Mouse (Mus musculus) heart, postnatal 14 days (tissue): ENCODE results near the gene Gm47955. TPM values are rescaled to one million over a fixed set of nuclear protein-coding genes. Genes with fewer than 3 reads are reported as not detected.
"Not testable (repeated sequence)": the region's sequence is repeated elsewhere in the genome, so short reads cannot be mapped to it uniquely, and the experiment has no call there.

Source experiments
- DNase-seq, 2 experiments: peaks; one replicate each; pipeline ENCODE4 v3.0.0; 2021 to 2022
- intact Hi-C: fragments of 180-260 bp; cut with DNase I; formaldehyde crosslinking; loops from one replicate; pipeline ENCODE4 v1.15.1; 2025
- total RNA-seq, 2 experiments: library from RNA; stranded (reverse); gene quantifications; 2 replicates each; pipeline ENCODE4 v1.2.3; 2021

Gm47955 gene
- total RNA-seq, 2 experiments from 2014 or later: not detected

DNA sequence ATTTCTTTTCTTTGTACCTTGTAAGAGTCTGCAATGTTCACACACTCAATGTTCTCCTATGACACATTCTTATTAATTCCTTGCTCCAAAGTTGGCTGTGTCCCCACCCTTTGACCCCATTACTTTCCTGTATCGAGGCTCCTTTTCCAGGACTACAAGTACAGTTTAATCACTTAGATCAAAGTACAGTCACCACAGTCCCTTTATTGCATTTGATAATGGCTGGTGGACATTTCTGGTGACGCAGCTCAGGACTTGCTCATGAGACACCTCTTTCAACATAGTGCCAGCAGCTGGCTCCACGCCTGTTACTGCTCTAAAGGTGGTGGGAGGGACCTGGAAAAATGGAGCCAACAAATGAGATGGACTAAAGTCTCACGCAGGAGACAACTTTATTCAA, 31.0 kb downstream of the Gm47955 start:
- DNase-seq: no peak

DNA sequence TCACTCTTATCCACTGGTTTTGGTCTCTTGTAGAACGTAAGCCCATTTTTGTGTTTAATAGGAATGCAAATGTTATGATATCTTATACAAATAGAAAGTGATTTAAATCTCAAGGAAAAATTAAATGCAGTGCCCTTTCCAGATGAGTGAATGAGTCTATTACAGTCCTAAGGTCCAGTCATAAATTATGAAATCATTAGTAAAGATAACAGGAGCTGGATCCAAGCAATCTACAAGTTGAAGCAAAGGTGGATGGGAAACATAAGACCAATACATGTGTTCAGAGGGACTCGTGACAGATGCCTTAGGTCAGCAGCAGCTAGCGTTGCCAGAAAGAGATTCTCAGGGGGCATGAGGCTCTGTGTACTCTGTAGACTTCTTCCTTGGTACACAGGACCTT, 31.5 kb downstream of the Gm47955 start:
- DNase-seq: no peak
- intact Hi-C loops: no loop called here

More for the DNA sequence above, 31.0 kb downstream of the Gm47955 start:
- intact Hi-C loops: no loop called here

DNA sequence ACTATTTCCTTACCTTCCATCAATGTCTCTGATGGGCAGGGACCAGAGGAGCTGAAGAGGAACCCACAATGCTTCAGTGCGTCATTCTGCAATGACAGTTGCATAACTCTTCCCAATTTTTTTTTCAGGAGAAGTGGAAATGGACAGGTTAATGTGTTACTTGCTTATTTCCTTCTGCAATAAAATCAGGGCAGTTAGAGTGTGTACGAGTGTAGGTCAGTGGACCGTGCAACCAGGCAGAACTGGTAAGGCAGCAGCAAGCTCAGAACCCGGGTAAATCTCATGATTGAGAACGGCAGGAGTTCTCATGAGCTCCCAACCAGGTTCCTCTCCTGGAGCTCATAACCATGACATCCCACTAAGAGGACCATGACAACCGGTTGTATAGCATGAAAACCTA, 32.0 kb downstream of the Gm47955 start:
- DNase-seq: no peak
- intact Hi-C loops: no loop called here

DNA sequence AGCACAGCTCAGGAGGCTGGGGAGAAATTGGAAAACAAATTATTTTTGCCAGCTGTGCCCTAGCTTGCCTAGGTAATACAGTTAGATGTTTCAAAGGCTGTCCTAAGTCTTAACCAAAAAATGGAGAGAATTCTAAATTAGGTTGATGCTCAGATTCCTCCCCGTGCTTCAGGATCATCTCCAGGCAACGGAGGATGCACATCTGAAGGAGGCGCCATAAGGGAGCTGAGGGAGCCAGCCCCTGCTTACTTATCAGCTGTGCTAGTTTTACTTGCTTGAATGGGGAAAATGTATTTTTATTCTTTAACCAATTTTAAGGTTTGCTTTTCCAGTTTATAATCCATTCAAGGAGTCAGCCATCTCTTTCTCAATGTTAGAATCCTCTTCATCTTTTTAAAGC, 33.9 kb downstream of the Gm47955 start:
- no peak for DNase-seq

DNA sequence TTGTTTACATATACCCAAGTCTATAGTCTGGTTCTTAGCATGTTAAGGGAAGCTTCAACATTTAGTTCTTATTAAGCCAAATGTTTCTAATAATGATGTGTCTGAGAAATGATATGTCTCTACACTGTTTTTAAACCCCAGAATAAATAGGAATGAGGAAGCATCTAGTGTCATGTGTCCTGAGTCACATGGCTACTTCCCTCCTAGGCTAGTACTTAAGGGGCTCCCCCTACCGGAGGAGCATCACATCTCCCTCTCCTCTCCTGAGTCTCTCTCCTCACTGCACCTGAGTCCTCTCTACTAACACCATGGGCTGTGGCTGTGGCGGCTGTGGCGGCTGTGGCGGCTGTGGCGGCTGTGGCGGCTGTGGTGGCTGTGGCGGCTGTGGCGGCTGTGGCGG, 40.2 kb downstream of the Gm47955 start, which contains the start of gene Gm47959:
TSS of gene Gm47959 (plus strand) at position 243 of the 400 bp plus-strand sequence.
- intact Hi-C loops, DNase-seq: not testable (repeated sequence)

More for the DNA sequence above, 33.9 kb downstream of the Gm47955 start:
- intact Hi-C loops: no loop called here

DNA sequence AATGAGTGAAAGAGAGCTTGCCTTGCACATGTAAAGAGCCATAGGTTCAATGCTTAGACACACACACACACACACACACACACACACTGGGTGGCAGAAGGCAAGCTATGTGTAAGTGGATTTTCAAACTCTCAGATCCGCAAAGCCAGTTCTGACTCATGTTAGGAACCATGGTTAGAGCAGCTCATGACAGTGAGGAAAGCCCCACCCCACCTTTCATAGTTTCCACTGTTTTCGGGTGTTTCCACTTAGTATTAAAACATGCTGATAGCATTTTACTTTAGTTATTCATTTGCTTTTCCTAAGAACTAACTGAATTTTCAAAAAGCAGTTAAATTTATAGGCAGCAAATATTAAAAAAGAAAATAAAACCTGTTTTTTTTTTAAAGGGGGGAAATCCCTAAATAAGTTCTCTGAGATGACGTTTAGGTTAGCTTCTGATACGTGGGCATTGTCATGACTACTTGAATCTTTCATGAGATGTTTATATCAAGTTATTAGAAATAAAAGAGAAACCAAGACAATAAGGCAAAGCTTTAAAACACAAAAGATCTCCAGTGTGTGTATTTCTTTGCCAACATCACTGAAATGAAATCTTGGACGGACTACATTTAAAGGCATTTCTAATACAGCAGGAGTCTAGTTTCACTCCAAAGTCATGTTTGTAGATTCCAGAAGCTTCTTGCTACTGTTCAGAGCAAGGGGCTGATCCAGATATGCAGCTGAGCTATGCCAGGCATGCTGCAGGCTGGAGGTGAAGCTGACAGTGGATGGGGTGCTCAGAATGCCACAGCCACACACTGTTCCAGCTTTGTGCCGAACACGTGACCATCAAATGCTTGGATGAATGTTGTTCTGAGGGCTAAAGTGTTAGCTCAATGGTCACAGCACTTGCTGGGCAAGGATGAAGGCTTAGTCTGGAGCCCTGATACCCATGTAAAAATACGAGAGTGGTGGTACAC, 46.4 kb downstream of the Gm47955 start:
- DNase-seq: no peak
- intact Hi-C loops: no loop called here

DNA sequence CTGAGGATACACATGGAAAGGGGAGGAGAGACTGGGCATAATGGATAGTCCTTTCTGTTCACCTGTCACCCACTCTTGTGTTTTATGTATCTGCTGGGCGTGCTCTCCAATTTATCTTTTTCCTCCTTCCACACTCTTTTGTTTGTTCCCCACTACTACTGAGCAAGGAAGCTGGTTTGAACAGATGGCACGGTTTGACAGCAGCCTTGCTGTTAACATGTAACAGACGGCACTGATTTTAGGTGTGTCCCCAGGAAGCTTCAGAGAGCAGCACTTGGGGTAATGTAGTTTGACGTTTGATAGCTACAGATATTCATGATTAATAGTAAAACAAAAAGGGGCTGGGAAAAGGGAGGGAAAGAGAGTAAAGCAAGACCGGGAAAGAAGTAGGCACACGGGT, 47.4 kb downstream of the Gm47955 start:
- intact Hi-C loops: no loop called here

More for the DNA sequence above, 47.4 kb downstream of the Gm47955 start:
- no peak for DNase-seq

Other genes starting within 250 kb of the Gm47955 start
- gene Mff, start 235.4 kb upstream of the Gm47955 start, total RNA-seq: 100 to 1,000 TPM; 183 to 184 TPM
- not detected for gene Tm4sf20, start 191.8 kb upstream of the Gm47955 start, total RNA-seq
- not detected for gene Gm47791, start 189.0 kb upstream of the Gm47955 start, total RNA-seq
- gene Agfg1, start 120.8 kb upstream of the Gm47955 start, total RNA-seq: 10 to 100 TPM; 34.0 to 36.7 TPM
- not detected for gene A030005L19Rik, start 47.0 kb upstream of the Gm47955 start, total RNA-seq
- not detected for gene A030014E15Rik, start 35.4 kb upstream of the Gm47955 start, total RNA-seq
- gene Gm6217, start 28.9 kb upstream of the Gm47955 start, total RNA-seq: not detected
- not detected for gene A030003K21Rik, start 16.9 kb upstream of the Gm47955 start, total RNA-seq
- gene Gm7544, start 4.3 kb upstream of the Gm47955 start, total RNA-seq: not detected
- not detected for gene Gm47959, start 40.3 kb downstream of the Gm47955 start, total RNA-seq
- under 1 TPM; 0.51 to 0.57 TPM for gene Slc19a3, start 78.2 kb downstream of the Gm47955 start, total RNA-seq
- not detected for gene Krtap28-10, start 82.2 kb downstream of the Gm47955 start, total RNA-seq
- not detected for gene Gm47969, start 84.6 kb downstream of the Gm47955 start, total RNA-seq
- gene A030005K14Rik, start 99.1 kb downstream of the Gm47955 start, total RNA-seq: not detected
- gene Krtap28-13, start 100.6 kb downstream of the Gm47955 start, total RNA-seq: not detected
- not detected for gene Ccl20, start 156.5 kb downstream of the Gm47955 start, total RNA-seq
- gene Daw1, start 199.5 kb downstream of the Gm47955 start, total RNA-seq: not detected